Mouse (Mus musculus) 3134 (cell line): ENCODE measurements around the gene Lrrc3.
"Not testable (repeated sequence)": the region's sequence is repeated elsewhere in the genome, so short reads cannot be mapped to it uniquely, and the experiment has no call there.

Experiments
- DNase-seq: peaks from one replicate; pipeline ENCODE4 v3.0.0-alpha.2; 2011; ENCODE audit warnings: low spot score; ENCODE audit not compliant: insufficient read length; ENCODE audit errors: extremely low read depth

Lrrc3 gene

GRCm38 (mm10) chr10:77902211-77902893, at the start of gene Lrrc3:
Gene Lrrc3 (minus strand): TSS chr10:77902536.
- DNase-seq: no peak

DNA sequence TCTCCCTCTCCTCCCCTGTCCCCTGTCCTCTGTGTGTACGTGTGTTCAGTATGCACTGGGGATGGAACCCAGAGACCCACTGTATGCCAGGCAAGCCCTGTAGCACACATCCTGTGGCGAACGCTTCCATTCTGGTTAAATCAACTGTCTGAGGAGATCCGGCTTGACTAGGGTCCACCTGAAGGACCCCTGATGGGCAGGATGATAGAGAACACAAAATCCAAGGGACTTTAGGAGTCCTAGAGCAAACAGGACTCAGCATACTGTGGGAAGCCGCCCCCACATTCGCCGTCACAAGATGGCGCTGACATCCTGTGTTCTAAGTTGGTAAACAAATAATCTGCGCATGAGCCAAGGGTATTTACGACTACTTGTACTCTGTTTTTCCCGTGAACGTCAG, 48.1 kb upstream of the Lrrc3 start:
- not testable (repeated sequence) for DNase-seq

- DNase-seq: no peak
Measured at GRCm38 (mm10) chr10:77939685-77940084, 37.3 kb upstream of the Lrrc3 start.

- DNase-seq: no peak
Measured at GRCm38 (mm10) chr10:77927375-77927774, 25.0 kb upstream of the Lrrc3 start.

DNA sequence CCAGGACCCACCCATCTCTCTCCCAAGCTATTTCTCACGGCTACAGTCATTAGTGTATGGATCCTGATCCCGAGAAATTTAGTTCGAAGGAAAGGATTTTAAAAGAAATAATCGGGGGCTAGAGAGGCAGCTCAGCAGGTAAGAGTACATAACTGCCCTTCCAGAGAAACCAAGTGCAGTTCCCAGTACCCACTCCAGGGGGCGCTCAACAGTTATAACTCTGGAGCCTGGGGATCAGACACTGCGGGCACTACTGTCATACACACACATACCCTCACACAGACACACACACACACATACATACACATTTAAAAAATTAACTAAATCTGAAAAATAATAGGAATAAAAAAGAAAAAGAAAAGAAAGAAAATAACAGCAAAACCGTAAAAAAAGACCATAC, 23.8 kb upstream of the Lrrc3 start:
- no peak for DNase-seq

DNA sequence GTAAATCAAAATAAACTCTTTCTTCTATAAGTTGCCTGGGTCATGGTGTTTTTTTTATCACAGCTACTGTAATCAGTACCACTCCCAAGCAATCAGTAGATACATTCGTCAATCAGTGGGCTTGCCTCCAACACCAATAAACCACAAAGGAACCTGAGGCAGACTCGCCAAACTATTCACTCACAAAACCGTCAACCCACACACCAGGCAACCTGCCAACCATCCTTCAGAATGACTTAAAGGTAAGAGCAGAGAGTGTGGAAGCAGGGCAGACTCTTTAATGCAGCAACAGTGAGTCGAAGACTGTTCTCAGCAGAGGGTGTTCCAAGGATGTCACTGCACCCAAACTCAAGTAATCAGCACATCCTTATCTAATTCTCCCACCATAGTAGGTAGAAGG, 20.3 kb upstream of the Lrrc3 start:
- DNase-seq: no peak

DNA sequence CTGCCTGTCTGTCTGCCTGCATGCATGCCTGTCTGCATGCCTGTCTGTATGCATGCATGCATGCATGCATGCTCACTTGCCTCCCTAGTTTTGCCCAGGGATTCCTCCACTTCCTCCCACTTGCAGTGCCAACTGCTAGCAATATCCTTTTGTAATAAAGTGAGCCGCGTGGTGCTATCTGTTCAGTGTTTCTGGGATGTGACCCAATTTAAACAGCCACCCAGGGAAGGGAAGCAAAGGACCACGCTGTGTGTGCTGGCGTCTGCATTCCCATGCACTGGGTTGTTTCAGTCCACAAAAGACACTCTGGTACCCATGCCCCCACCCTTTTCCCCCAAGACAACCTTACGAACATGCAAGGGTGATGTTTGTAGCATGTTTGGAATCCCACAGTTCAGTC, 18.7 kb upstream of the Lrrc3 start:
- no peak for DNase-seq

DNA sequence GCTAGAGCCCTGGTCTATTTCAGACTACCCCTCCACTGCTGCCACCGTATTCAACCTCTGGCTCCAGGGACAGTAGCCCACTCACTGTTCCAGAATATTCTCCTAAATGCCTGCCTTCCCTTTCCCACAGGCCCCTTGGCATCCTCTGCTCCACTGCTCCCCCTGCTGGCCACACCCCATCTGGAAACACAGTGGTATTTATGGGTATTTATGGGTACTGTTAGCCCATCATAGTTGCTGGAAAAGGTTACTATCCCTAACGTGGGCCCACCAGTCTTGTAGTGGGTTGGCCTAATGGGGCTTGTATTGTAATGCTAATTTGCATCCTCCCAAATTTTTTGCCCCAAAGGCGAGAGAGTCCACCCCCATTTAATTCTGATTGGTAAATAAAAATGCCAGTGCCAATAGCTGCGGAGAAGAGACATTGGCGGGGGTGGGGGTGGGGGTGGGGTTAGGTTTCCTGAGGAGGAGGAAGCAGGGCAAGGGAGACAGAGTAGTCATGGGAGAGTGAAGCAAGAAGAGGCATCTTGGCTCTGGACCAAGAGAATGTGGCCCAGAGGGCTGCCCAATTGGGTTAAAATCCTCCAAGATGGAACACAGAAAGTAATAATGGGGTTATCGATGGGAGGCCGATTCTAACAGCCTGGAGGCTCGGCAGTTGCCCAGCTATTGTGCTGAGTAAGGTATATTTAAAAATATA, 14.4 kb upstream of the Lrrc3 start:
- no peak for DNase-seq

DNA sequence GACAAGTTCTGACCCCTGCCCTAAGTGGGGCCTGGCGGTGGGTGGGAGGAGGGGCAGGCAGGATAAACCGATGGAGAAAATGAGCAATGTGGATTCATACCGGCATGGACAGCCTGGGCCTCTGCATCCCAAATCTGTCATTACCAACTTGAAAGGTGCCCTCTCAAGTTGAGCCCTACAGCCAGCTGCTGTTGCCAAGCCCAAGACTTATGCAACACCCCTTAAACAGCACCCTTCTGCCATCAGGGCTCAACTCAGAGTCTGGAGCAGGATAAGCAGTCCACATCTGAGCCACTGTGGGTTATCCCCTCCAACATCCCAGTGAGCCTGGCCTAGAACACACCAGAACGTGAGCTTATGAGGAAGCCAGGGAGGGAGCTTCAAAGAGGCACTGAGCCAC, 11.0 kb upstream of the Lrrc3 start:
- no peak for DNase-seq

DNA sequence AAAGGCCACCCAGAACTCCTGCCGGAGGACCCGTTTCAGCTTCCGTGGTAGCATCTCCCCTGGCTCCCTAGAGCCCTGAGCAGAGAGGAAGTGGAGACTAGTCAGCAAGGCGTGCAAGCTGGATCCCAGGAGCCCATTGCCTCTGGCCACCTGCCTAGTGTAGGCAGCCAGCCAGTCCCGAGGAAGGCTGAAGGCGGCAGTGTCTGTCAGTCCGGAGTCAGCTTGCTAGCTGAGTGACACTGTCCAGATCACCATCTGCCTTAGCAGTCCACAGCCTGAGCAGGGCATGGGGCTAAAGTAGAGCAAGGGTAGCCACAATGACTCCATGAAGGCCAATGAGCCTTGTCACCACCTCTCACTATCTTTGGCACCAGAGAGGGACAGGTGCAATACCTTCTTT, 10.3 kb upstream of the Lrrc3 start:
- DNase-seq: no peak

DNA sequence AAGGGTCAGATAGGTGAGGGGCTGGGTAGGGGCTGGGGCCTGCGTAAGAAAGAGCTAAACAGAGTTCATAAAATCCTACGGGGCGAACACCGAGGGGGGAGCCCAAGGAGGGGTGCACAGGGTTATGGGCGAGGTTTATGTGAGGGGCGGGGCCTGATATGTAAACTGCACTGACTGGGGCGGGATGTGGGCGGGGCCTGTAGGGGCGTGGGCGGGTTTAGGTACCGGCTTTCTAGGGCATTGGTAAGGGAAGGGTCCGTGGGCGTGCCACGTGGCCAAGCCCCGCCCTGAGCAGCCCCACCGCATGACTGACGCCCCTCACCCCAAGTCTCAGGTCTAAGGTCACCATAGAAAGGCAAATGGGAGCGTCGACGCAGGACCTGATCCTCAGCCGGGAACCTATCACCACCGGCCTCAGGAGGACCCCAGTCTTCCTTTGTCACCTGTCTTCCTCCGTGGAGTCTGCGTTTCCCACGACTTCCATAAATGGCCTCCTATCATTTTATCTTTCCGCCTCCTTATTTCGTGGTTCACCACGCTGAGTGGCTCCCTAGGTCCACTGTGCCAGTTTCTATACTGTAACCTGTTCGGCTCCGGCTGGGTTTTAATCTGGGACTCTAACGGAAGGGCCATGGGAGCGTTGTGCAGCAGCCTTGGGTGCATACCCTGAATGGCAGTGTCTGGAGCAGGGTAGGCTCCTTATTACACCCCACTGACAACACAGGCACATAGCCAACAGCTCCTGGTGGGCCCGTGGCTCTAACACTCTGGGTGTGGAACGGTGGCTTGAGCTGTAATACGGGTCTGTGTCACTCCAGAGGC, 769 bp upstream of the Lrrc3 start:
- no peak for DNase-seq

GRCm38 (mm10) chr10:77901871-77902210, 495 bp downstream of the Lrrc3 start:
- no peak for DNase-seq

- no peak for DNase-seq
Measured at GRCm38 (mm10) chr10:77900903-77901818, 1.2 kb downstream of the Lrrc3 start.

- DNase-seq: no peak
Measured at GRCm38 (mm10) chr10:77900126-77900525, 2.2 kb downstream of the Lrrc3 start.

DNA sequence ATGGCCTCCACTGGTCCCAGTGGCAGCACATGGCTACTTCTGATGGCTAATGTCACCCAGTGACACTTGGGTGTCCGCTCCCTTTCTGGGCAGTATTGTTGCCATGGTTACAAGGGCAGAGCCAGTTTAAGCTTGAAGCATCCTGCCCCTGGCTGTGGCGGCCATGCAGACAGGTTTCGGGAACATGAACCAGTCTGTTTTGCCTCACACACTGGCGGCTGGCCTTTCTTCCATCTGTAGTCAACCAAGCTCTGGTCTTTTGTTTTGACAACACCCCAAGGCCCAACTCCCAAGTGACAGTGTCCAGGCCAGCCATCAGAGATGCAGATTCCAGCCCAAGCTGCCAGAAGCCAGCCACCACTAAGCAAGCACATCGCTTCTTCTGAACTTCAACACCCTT, 6.8 kb downstream of the Lrrc3 start:
- DNase-seq: no peak

DNA sequence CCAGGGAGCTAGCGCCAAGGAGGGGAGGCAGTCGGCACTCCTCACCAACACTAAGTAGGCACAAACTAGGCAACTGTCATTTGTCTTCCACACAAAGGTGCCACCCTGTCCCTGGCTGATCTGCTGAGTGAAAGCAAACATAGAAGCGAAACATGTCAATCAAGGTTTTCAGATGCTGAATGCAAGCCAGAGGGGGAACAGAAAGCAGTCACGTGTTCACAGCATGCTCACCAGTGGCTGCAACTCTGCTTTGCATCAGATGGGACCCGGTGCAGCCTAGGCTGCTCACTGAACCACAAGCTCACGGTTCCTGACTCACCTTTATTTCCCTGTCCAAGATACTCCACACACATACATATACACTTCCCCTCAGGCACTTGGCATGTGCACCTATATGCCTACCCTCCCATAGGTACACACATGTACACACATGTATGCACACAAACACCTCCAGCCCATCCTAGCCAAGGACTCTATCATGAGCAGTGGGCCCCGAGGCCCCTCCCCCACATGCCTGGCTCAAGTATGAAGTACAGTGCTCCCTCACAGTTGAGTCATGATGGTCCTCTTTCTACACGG, 11.3 kb downstream of the Lrrc3 start:
- DNase-seq: no peak

DNA sequence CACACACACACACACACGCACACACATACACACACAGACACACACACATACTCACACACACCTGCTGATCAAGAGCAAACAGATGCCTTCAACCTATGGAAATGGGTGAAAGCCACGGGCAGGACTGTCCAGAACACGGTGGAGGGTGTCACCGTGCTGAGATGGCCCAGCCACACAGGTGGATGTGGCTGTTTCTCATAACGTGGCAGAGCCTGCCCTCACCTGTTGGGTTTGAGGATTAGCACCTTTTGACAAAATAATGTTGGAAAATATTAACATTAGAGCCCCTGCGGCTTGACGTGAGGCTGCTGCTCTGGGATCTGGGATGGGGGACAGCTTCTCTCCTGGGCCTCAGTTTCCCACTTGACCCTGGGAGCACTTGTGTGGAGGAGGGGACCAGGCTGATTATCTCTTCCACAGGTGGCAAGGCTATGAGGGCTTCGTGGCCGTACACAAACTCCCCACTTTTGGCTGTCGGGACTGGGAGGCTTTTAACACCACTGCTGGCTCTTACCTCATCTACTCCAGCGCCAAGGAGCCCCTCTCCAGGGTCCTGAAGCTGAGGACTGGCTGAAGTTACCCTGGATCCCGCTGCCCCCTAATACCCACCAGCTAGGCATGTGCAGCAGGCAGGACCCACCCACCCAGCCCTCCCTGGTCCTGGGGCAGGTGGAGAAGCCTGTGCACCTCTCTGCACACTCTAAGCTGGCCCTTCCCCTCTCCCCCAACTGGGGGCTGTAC, 16.2 kb downstream of the Lrrc3 start:
- no peak for DNase-seq

- DNase-seq: no peak
Measured at GRCm38 (mm10) chr10:77882553-77882952, 19.8 kb downstream of the Lrrc3 start.

- no peak for DNase-seq
Measured at GRCm38 (mm10) chr10:77880305-77880704, 22.0 kb downstream of the Lrrc3 start.

GRCm38 (mm10) chr10:77878985-77879384, 23.4 kb downstream of the Lrrc3 start:
- DNase-seq: no peak
